Mouse (Mus musculus) yolk sac, embryonic 10.5 days (tissue): ENCODE results near the gene Gm20835.
"Not testable (repeated sequence)": the region's sequence is repeated elsewhere in the genome, so short reads cannot be mapped to it uniquely, and the experiment has no call there.

Experiments
- DNase-seq: peaks from one replicate; pipeline ENCODE4 v3.0.0-alpha.2; 2017; ENCODE audit warnings: low spot score

The Gm20835 gene

DNA sequence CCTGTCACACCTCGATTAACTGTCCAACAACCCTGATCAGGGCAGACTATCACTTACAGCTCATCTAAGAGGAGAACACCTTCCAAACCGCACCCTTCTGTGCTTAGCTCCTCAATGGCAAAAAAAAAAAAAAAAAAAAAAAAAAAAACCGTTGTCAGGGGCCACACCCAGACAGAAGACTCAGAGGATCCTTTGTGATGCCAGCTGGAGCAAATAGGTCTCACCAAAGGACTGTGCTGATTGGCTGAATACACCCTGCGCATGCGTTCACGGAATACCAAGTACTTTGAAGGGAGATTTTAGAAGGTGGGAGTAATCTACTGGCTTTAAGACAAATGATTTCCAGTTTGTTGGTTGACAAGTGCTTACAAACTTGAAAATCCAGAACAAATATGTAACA, at the start of gene Gm20835:
Gm20835 (minus strand) TSS at position 101 of the 400 bp plus-strand sequence.
- DNase-seq: not testable (repeated sequence)
